Mouse (Mus musculus): ENCODE measurements at regions not wholly inside any gene's neighbourhood (a gene's known extent, or its start where the extent isn't known, plus 50 kb on each side); places are given as distances from the start of the nearest gene placed in this dataset.

- TF ChIP-seq POLR2A (IDR thresholded peaks at IDR 0.05; ENCODE audit: insufficient read depth, low read depth, low read length) (no peak), CTCF (IDR thresholded peaks at IDR 0.05; ENCODE audit: insufficient read depth, low read depth, low read length) (no peak)
These were observed 188.3 kb upstream of the Sesn3 start for GRCm38 (mm10) chr9:14086611-14087010.
